Mouse (Mus musculus) spleen, postnatal 4 days (tissue): ENCODE data around the gene L3mbtl3.

Experiments used
- DNase-seq, 2 experiments: peaks; one replicate each; pipeline ENCODE4 v3.0.0; 2022; ENCODE audit warnings: low spot score in 2 of 2

L3mbtl3 gene

GRCm38 (mm10) chr10:26337896-26338503, 37.8 kb downstream of the L3mbtl3 start:
- DNase-seq = no peak

- no peak for DNase-seq
Observed at GRCm38 (mm10) chr10:26333966-26334365, 41.8 kb downstream of the L3mbtl3 start.

GRCm38 (mm10) chr10:26332781-26333180, 43.0 kb downstream of the L3mbtl3 start:
- no peak for DNase-seq

GRCm38 (mm10) chr10:26328843-26329242, 46.9 kb downstream of the L3mbtl3 start:
- DNase-seq = no peak

- no peak for DNase-seq
Observed at GRCm38 (mm10) chr10:26327691-26328542, 47.9 kb downstream of the L3mbtl3 start.

GRCm38 (mm10) chr10:26327291-26327690, 48.5 kb downstream of the L3mbtl3 start:
- DNase-seq = no peak

GRCm38 (mm10) chr10:26325320-26325719, 50.5 kb downstream of the L3mbtl3 start:
- no peak for DNase-seq

GRCm38 (mm10) chr10:26322344-26323051, 53.3 kb downstream of the L3mbtl3 start:
- DNase-seq = no peak

- DNase-seq = no peak
Observed at GRCm38 (mm10) chr10:26320679-26321078, 55.1 kb downstream of the L3mbtl3 start.

GRCm38 (mm10) chr10:26314327-26314726, 61.4 kb downstream of the L3mbtl3 start:
- no peak for DNase-seq

- DNase-seq = no peak
Observed at GRCm38 (mm10) chr10:26303485-26303884, 72.3 kb downstream of the L3mbtl3 start.

GRCm38 (mm10) chr10:26302336-26302735, 73.4 kb downstream of the L3mbtl3 start:
- no peak for DNase-seq

GRCm38 (mm10) chr10:26297626-26298025, 78.1 kb downstream of the L3mbtl3 start:
- DNase-seq = no peak

- no peak for DNase-seq
Observed at GRCm38 (mm10) chr10:26297200-26297599, 78.6 kb downstream of the L3mbtl3 start.

- DNase-seq = no peak
Observed at GRCm38 (mm10) chr10:26287136-26287535, 88.6 kb downstream of the L3mbtl3 start.

- no peak for DNase-seq
Observed at GRCm38 (mm10) chr10:26280009-26280408, 95.8 kb downstream of the L3mbtl3 start.

GRCm38 (mm10) chr10:26275414-26275813, 100.4 kb downstream of the L3mbtl3 start:
- DNase-seq = no peak

- no peak for DNase-seq
Observed at GRCm38 (mm10) chr10:26263744-26264459, 111.9 kb downstream of the L3mbtl3 start.

GRCm38 (mm10) chr10:26259908-26260307, 115.9 kb downstream of the L3mbtl3 start:
- DNase-seq = no peak

- no peak for DNase-seq
Observed at GRCm38 (mm10) chr10:26249426-26250165, 126.2 kb downstream of the L3mbtl3 start.

GRCm38 (mm10) chr10:26244466-26244865, 131.3 kb downstream of the L3mbtl3 start:
- no peak for DNase-seq
